Mouse (Mus musculus): ENCODE data around the gene Emc9.

GRCm38 (mm10) chr14:55617822-55618221, 32.7 kb upstream of the Emc9 start, which contains the start of gene Rec8:
- no peak for TF ChIP-seq POLR2A (IDR thresholded peaks at IDR 0.05; ENCODE audit: insufficient read length, low read depth)
- TF ChIP-seq TCF12 (IDR thresholded peaks at IDR 0.05; ENCODE audit: insufficient read depth, poor library complexity, severe bottlenecking), result no peak
- TF ChIP-seq CEBPB (IDR thresholded peaks at IDR 0.05; ENCODE audit: insufficient read depth, poor library complexity, severe bottlenecking), result no peak
- no peak for TF ChIP-seq SRF (IDR thresholded peaks at IDR 0.05; ENCODE audit: control insufficient read depth, insufficient read length, low read depth)
- TF ChIP-seq USF1 (IDR thresholded peaks at IDR 0.05; ENCODE audit: low read depth), result no peak

All from myocyte (in vitro differentiated cells).